Mouse (Mus musculus): ENCODE measurements at regions not wholly inside any gene's neighbourhood (a gene's known extent, or its start where the extent isn't known, plus 50 kb on each side); places are given as distances from the start of the nearest gene placed in this dataset.

DNA sequence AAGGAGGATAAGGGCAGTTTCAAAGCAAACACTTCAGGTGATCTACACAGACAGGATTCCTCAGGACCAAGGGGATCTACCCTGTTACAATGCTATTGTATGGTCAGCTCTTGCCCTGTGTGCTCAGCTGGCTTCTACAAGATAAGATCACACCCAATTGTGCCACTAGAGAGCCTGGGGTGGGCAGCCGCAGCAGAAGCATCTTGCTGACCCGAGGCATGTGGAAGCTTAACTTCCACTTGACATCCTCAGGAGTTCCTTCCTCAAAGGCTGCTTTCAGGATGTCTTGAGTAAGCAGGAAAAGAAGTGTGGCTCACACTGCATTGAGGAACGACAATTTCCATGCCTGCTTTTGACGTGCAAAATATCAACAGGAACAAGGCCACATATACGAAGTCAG, 222.8 kb upstream of the Gpc5 start:
- Histone ChIP-seq H3K27me3 (ENCODE audit: control insufficient read depth, insufficient read depth, low read depth, low read length) (no peaks in the 10 kb centered on the region), H3K4me1 (ENCODE audit: control insufficient read depth, low read depth, low read length) (no peaks in the 10 kb centered on the region), H3K27ac (ENCODE audit: low read length) (no peak overlapping the region), H3K9me3 (replicated peaks; ENCODE audit: control insufficient read depth, low read length) (no peaks in the 10 kb centered on the region), H3K36me3 (ENCODE audit: control insufficient read depth, insufficient read depth) (no peaks in the 10 kb centered on the region), H3K4me2 (ENCODE audit: low read depth, low read length) (no peak overlapping the region), H3K4me3 (ENCODE audit: low read depth, low read length) (no peak overlapping the region), H3K9ac (ENCODE audit: low read depth, low read length) (no peak overlapping the region)
- ATAC-seq (ENCODE audit: low read depth), result peak; percentile 45; the same call in 1 of the 2 replicates
- 11% methylated on average over 5 of the region's 5 CpGs for WGBS (ENCODE audit: insufficient replicate concordance)

- Histone ChIP-seq H3K9me3 (replicated peaks; ENCODE audit: control insufficient read depth, low read length) (no peaks in the 10 kb centered on the region), H3K4me3 (ENCODE audit: low read depth, low read length) (no peak overlapping the region), H3K27me3 (ENCODE audit: control insufficient read depth, insufficient read depth, low read depth, low read length) (no peaks in the 10 kb centered on the region), H3K27ac (ENCODE audit: low read length) (no peak overlapping the region), H3K9ac (ENCODE audit: low read depth, low read length) (no peak overlapping the region), H3K36me3 (ENCODE audit: control insufficient read depth, insufficient read depth) (no peaks in the 10 kb centered on the region), H3K4me1 (ENCODE audit: control insufficient read depth, low read depth, low read length) (no peaks in the 10 kb centered on the region), H3K4me2 (ENCODE audit: low read depth, low read length) (no peak overlapping the region)
- WGBS (ENCODE audit: insufficient replicate concordance), result 24% methylated on average over 3 of the region's 3 CpGs
- no peak for ATAC-seq (ENCODE audit: low read depth)
These were observed 216.9 kb upstream of the Gpc5 start for GRCm38 (mm10) chr14:114875101-114875500.

GRCm38 (mm10) chr14:114876427-114876826, 215.6 kb upstream of the Gpc5 start:
- no peak overlapping the region for H3K4me3 ChIP-seq (ENCODE audit: low read depth, low read length)
- H3K4me2 ChIP-seq (ENCODE audit: low read depth, low read length), result no peak overlapping the region
- no peaks in the 10 kb centered on the region for H3K9me3 ChIP-seq (replicated peaks; ENCODE audit: control insufficient read depth, low read length)
- 26% methylated on average over 9 of the region's 9 CpGs for WGBS (ENCODE audit: insufficient replicate concordance)
- no peaks in the 10 kb centered on the region for H3K4me1 ChIP-seq (ENCODE audit: control insufficient read depth, low read depth, low read length)
- no peak overlapping the region for H3K27ac ChIP-seq (ENCODE audit: low read length)
- no peak overlapping the region for H3K9ac ChIP-seq (ENCODE audit: low read depth, low read length)
- ATAC-seq (ENCODE audit: low read depth), result no peak
- no peaks in the 10 kb centered on the region for H3K36me3 ChIP-seq (ENCODE audit: control insufficient read depth, insufficient read depth)
- no peaks in the 10 kb centered on the region for H3K27me3 ChIP-seq (ENCODE audit: control insufficient read depth, insufficient read depth, low read depth, low read length)

- no peaks in the 10 kb centered on the region for H3K4me1 ChIP-seq (ENCODE audit: control insufficient read depth, low read depth, low read length)
- no peaks in the 10 kb centered on the region for H3K36me3 ChIP-seq (ENCODE audit: control insufficient read depth, insufficient read depth)
- no peak for ATAC-seq (ENCODE audit: low read depth)
- WGBS (ENCODE audit: insufficient replicate concordance), result 37% methylated on average over 5 of the region's 5 CpGs
- no peak overlapping the region for H3K9ac ChIP-seq (ENCODE audit: low read depth, low read length)
- H3K27ac ChIP-seq (ENCODE audit: low read length), result no peak overlapping the region
- H3K4me2 ChIP-seq (ENCODE audit: low read depth, low read length), result no peak overlapping the region
- no peaks in the 10 kb centered on the region for H3K9me3 ChIP-seq (replicated peaks; ENCODE audit: control insufficient read depth, low read length)
- no peaks in the 10 kb centered on the region for H3K27me3 ChIP-seq (ENCODE audit: control insufficient read depth, insufficient read depth, low read depth, low read length)
- H3K4me3 ChIP-seq (ENCODE audit: low read depth, low read length), result no peak overlapping the region
These were observed 214.5 kb upstream of the Gpc5 start for GRCm38 (mm10) chr14:114877477-114877876.

DNA sequence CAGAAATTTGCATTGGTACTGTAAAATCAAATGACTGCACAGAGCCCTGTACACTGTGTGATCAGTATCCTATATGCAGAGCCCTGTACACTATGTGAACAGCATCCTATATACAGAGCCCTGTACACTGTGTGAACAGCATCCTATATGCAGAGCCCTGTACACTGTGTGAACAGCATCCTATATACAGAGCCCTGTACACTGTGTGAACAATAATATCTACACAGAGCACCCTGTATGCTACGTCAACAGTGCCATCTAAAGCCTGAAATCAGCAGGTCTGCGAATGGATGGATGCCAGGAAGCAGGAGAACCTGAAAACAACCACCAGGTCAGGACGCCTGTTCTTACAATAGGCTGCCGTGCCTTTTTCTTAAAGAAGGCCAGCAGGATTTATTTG, 211.7 kb upstream of the Gpc5 start:
- no peaks in the 10 kb centered on the region for H3K9me3 ChIP-seq (replicated peaks; ENCODE audit: control insufficient read depth, low read length)
- H3K4me2 ChIP-seq (ENCODE audit: low read depth, low read length), result no peak overlapping the region
- no peaks in the 10 kb centered on the region for H3K4me1 ChIP-seq (ENCODE audit: control insufficient read depth, low read depth, low read length)
- H3K36me3 ChIP-seq (ENCODE audit: control insufficient read depth, insufficient read depth), result no peaks in the 10 kb centered on the region
- no peak overlapping the region for H3K27ac ChIP-seq (ENCODE audit: low read length)
- no peak for ATAC-seq (ENCODE audit: low read depth)
- H3K9ac ChIP-seq (ENCODE audit: low read depth, low read length), result no peak overlapping the region
- 61% methylated on average over 4 of the region's 4 CpGs for WGBS (ENCODE audit: insufficient replicate concordance)
- H3K27me3 ChIP-seq (ENCODE audit: control insufficient read depth, insufficient read depth, low read depth, low read length), result no peaks in the 10 kb centered on the region
- no peak overlapping the region for H3K4me3 ChIP-seq (ENCODE audit: low read depth, low read length)

GRCm38 (mm10) chr14:114904109-114904508, 187.9 kb upstream of the Gpc5 start:
- no peak for ATAC-seq (ENCODE audit: low read depth)
- Histone ChIP-seq H3K9me3 (replicated peaks; ENCODE audit: control insufficient read depth, low read length) (no peaks in the 10 kb centered on the region), H3K27ac (ENCODE audit: low read length) (no peak overlapping the region), H3K4me3 (ENCODE audit: low read depth, low read length) (no peak overlapping the region), H3K4me1 (ENCODE audit: control insufficient read depth, low read depth, low read length) (no peaks in the 10 kb centered on the region), H3K4me2 (ENCODE audit: low read depth, low read length) (no peak overlapping the region), H3K36me3 (ENCODE audit: control insufficient read depth, insufficient read depth) (no peaks in the 10 kb centered on the region), H3K27me3 (ENCODE audit: control insufficient read depth, insufficient read depth, low read depth, low read length) (no peaks in the 10 kb centered on the region), H3K9ac (ENCODE audit: low read depth, low read length) (no peak overlapping the region)
- 67% methylated on average over 2 of the region's 2 CpGs for WGBS (ENCODE audit: insufficient replicate concordance)

DNA sequence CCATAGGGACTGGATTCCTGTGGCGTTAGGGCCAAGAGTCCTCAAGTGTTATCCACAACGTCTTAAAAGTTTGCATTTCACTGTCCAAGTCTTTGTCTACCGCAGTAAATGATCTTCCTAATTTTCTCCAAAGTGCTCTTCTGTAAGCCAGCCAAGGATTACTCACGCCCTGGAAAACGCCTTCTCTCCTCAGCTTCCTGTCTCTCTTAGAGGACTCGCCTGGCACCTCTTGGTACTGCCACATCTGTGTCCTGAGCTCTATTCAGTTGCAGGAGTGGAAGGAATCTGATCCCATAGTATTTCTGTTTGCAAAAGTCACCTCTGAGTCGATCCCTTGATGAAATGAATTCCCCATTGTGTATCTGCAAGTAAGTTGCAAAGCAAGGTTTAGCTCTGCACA, 179.7 kb upstream of the Gpc5 start:
- no peaks in the 10 kb centered on the region for H3K4me1 ChIP-seq (ENCODE audit: control insufficient read depth, low read depth, low read length)
- no peak overlapping the region for H3K27ac ChIP-seq (ENCODE audit: low read length)
- WGBS (ENCODE audit: insufficient replicate concordance), result 59% methylated on average over 7 of the region's 7 CpGs
- H3K27me3 ChIP-seq (ENCODE audit: control insufficient read depth, insufficient read depth, low read depth, low read length), result no peaks in the 10 kb centered on the region
- H3K4me2 ChIP-seq (ENCODE audit: low read depth, low read length), result no peak overlapping the region
- H3K9me3 ChIP-seq (replicated peaks; ENCODE audit: control insufficient read depth, low read length), result no peaks in the 10 kb centered on the region
- ATAC-seq (ENCODE audit: low read depth), result no peak
- H3K4me3 ChIP-seq (ENCODE audit: low read depth, low read length), result no peak overlapping the region
- H3K9ac ChIP-seq (ENCODE audit: low read depth, low read length), result no peak overlapping the region
- no peaks in the 10 kb centered on the region for H3K36me3 ChIP-seq (ENCODE audit: control insufficient read depth, insufficient read depth)

- WGBS (ENCODE audit: insufficient replicate concordance), result 33% methylated on average over 5 of the region's 5 CpGs
- Histone ChIP-seq H3K4me2 (ENCODE audit: low read depth, low read length) (no peak overlapping the region), H3K4me1 (ENCODE audit: control insufficient read depth, low read depth, low read length) (no peaks in the 10 kb centered on the region), H3K4me3 (ENCODE audit: low read depth, low read length) (no peak overlapping the region), H3K9me3 (replicated peaks; ENCODE audit: control insufficient read depth, low read length) (no peaks in the 10 kb centered on the region), H3K27me3 (ENCODE audit: control insufficient read depth, insufficient read depth, low read depth, low read length) (no peaks in the 10 kb centered on the region), H3K36me3 (ENCODE audit: control insufficient read depth, insufficient read depth) (no peaks in the 10 kb centered on the region), H3K9ac (ENCODE audit: low read depth, low read length) (no peak overlapping the region), H3K27ac (ENCODE audit: low read length) (no peak overlapping the region)
- no peak for ATAC-seq (ENCODE audit: low read depth)
These were observed 178.8 kb upstream of the Gpc5 start for GRCm38 (mm10) chr14:114913238-114913637.

DNA sequence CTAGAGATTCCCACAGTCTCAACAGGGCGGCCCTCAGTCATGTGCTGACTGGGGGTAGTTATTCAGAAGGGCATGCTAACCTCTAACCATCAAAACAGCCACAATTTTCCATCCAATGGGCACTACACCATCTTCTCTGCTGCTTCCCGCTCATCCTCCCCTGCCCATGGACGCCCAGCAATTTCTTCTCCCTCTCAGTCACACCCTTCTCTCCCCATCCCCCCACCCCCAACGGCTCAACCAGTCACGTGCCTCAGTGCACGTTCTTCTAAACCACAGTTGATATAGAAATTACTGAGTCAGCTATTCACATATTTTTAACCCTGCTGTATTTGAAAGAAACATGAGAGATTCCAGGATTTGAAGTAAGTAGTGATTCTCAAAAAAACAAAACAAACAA, 146.3 kb upstream of the Gpc5 start:
- no peaks in the 10 kb centered on the region for H3K36me3 ChIP-seq (ENCODE audit: control insufficient read depth, insufficient read depth)
- H3K27me3 ChIP-seq (ENCODE audit: control insufficient read depth, insufficient read depth, low read depth, low read length), result no peaks in the 10 kb centered on the region
- H3K4me3 ChIP-seq (ENCODE audit: low read depth, low read length), result no peak overlapping the region
- no peaks in the 10 kb centered on the region for H3K9me3 ChIP-seq (replicated peaks; ENCODE audit: control insufficient read depth, low read length)
- no peak overlapping the region for H3K27ac ChIP-seq (ENCODE audit: low read length)
- H3K9ac ChIP-seq (ENCODE audit: low read depth, low read length), result no peak overlapping the region
- no peaks in the 10 kb centered on the region; the same call in 1 of the 2 replicates for H3K4me1 ChIP-seq (ENCODE audit: control insufficient read depth, low read depth, low read length)
- ATAC-seq (ENCODE audit: low read depth), result no peak
- 23% methylated on average over 6 of the region's 6 CpGs for WGBS (ENCODE audit: insufficient replicate concordance)
- no peak overlapping the region for H3K4me2 ChIP-seq (ENCODE audit: low read depth, low read length)

DNA sequence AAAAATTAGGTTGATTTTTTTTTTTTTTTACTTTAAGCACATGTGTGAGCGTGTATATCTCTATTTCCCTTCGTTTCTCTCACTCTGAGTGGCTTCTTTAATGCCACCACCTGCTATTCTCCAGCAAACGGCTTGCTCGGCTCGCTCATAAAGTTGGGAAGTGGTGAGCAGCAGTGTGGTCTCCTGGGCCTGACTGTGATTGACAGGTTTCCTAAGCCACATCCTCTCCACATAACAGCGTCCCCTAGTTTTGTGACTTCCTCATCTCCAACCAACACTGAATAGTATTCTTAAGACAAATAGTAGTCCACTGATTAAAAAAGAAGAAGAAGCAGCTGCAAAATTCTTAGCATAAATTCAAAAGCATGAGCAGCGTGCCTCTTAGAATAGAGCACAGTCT, 145.7 kb upstream of the Gpc5 start:
- ATAC-seq (ENCODE audit: low read depth), result no peak
- Histone ChIP-seq H3K4me2 (ENCODE audit: low read depth, low read length) (no peak overlapping the region), H3K4me3 (ENCODE audit: low read depth, low read length) (no peak overlapping the region), H3K4me1 (ENCODE audit: control insufficient read depth, low read depth, low read length) (no peaks in the 10 kb centered on the region; the same call in 1 of the 2 replicates), H3K27ac (ENCODE audit: low read length) (no peak overlapping the region), H3K9ac (ENCODE audit: low read depth, low read length) (no peak overlapping the region), H3K9me3 (replicated peaks; ENCODE audit: control insufficient read depth, low read length) (no peaks in the 10 kb centered on the region), H3K36me3 (ENCODE audit: control insufficient read depth, insufficient read depth) (no peaks in the 10 kb centered on the region), H3K27me3 (ENCODE audit: control insufficient read depth, insufficient read depth, low read depth, low read length) (no peaks in the 10 kb centered on the region)
- WGBS (ENCODE audit: insufficient replicate concordance), result 25% methylated on average over 7 of the region's 7 CpGs

All from liver, embryonic 16.5 days (tissue).